Mouse (Mus musculus) gastrocnemius, postnatal 36 days (tissue): ENCODE data around the gene Myl4. TPM values are rescaled to one million over a fixed set of nuclear protein-coding genes. Genes with fewer than 3 reads are reported as not detected.
"Not testable (repeated sequence)": the region's sequence is repeated elsewhere in the genome, so short reads cannot be mapped to it uniquely, and the experiment has no call there.

Experiments used
- DNase-seq, 2 experiments: peaks; one replicate each; pipeline ENCODE4 v3.0.0; 2022
- intact Hi-C: fragments of 180-260 bp; cut with DNase I; formaldehyde crosslinking; loops from one replicate; pipeline ENCODE4 v1.15.1; 2025
- total RNA-seq, 2 experiments: library from RNA; stranded (reverse); gene quantifications; 2 replicates each; pipeline ENCODE4 v1.2.3; 2021

The Myl4 gene
- total RNA-seq, 2 experiments from 2014 or later, result 5.5 to 6.4 TPM

- no peak for DNase-seq
- intact Hi-C loops, result no loop called here
Measured at GRCm38 (mm10) chr11:104568326-104568725, 17.9 kb downstream of the Myl4 start.

GRCm38 (mm10) chr11:104570515-104570914 lies 20.1 kb downstream of the Myl4 start:
- intact Hi-C loops, DNase-seq: not testable (repeated sequence)

- intact Hi-C loops, DNase-seq: not testable (repeated sequence)
Measured at GRCm38 (mm10) chr11:104571373-104571772, 20.9 kb downstream of the Myl4 start.

GRCm38 (mm10) chr11:104572091-104572490 lies 21.6 kb downstream of the Myl4 start:
- DNase-seq, result no peak
- intact Hi-C loops, result no loop called here

GRCm38 (mm10) chr11:104572566-104572965 lies 22.1 kb downstream of the Myl4 start:
- intact Hi-C loops, result no loop called here
- DNase-seq, result no peak

GRCm38 (mm10) chr11:104576772-104577612 lies 26.5 kb downstream of the Myl4 start:
- intact Hi-C loops, result no loop called here
- DNase-seq, result no peak

- DNase-seq, result no peak
- intact Hi-C loops, result no loop called here
Measured at GRCm38 (mm10) chr11:104578074-104578473, 27.6 kb downstream of the Myl4 start.

GRCm38 (mm10) chr11:104579084-104579483 lies 28.6 kb downstream of the Myl4 start:
- DNase-seq, result no peak
- intact Hi-C loops, result no loop called here

GRCm38 (mm10) chr11:104579575-104579974 lies 29.1 kb downstream of the Myl4 start:
- intact Hi-C loops, result no loop called here
- no peak for DNase-seq

- no peak for DNase-seq
- intact Hi-C loops, result no loop called here
Measured at GRCm38 (mm10) chr11:104580091-104580490, 29.6 kb downstream of the Myl4 start.

- intact Hi-C loops, result no loop called here
- DNase-seq, result no peak
Measured at GRCm38 (mm10) chr11:104580606-104581005, 30.1 kb downstream of the Myl4 start.

- no peak for DNase-seq
- intact Hi-C loops, result no loop called here
Measured at GRCm38 (mm10) chr11:104581446-104582307, 31.2 kb downstream of the Myl4 start.

GRCm38 (mm10) chr11:104582308-104582606 lies 31.8 kb downstream of the Myl4 start:
- intact Hi-C loops, result no loop called here
- no peak for DNase-seq

- DNase-seq, result no peak
- intact Hi-C loops, result no loop called here
Measured at GRCm38 (mm10) chr11:104582630-104583364, 32.3 kb downstream of the Myl4 start.

- intact Hi-C loops, result no loop called here
- no peak for DNase-seq
Measured at GRCm38 (mm10) chr11:104585495-104585894, 35.0 kb downstream of the Myl4 start.

GRCm38 (mm10) chr11:104587904-104588303 lies 37.4 kb downstream of the Myl4 start:
- intact Hi-C loops, result no loop called here
- DNase-seq, result no peak

GRCm38 (mm10) chr11:104588513-104588912 lies 38.0 kb downstream of the Myl4 start:
- no peak for DNase-seq
- intact Hi-C loops, result no loop called here

GRCm38 (mm10) chr11:104589570-104589969 lies 39.1 kb downstream of the Myl4 start:
- DNase-seq, result no peak
- intact Hi-C loops, result no loop called here

GRCm38 (mm10) chr11:104590148-104590547 lies 39.7 kb downstream of the Myl4 start:
- peak; percentile 34 to 55 for DNase-seq
- intact Hi-C loops, result loop anchor here (10.0 kb wide), 2 partner anchors 175 to 535 kb away; partner anchors contain the start of gene Mettl2

GRCm38 (mm10) chr11:104592066-104592835 lies 41.8 kb downstream of the Myl4 start:
- DNase-seq, result no peak
- intact Hi-C loops, result loop anchor here (10.0 kb wide), 2 partner anchors 173 to 533 kb away; partner anchors contain the start of gene Mettl2
